Mouse (Mus musculus): ENCODE data around the gene Myocos.

Myocos gene

GRCm38 (mm10) chr1:162615511-162615910, 42.5 kb downstream of the Myocos start:
- no peak for DNase-seq (ENCODE audit: low spot score in 2 of 2)

DNA sequence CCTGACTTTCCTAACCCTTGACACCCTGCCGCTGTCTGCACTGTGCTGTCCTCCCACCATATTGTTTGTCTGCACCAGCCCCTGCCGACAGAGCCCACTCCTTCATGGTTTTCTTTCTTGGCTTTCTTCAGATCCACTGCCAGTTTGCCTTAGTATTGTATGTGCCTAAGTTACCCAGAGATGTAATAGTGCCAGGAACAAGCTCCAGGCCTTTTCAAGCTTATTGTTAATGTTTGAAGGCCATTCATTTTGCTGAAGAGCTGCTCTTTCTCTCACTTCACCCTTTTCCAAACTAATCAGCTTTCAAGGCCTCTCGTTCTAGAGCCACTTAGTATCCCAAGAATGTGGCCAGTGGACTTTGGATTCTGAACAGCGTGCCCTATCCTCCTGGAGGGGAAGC, 46.8 kb downstream of the Myocos start:
- DNase-seq (ENCODE audit: low spot score in 2 of 2) = no peak

DNA sequence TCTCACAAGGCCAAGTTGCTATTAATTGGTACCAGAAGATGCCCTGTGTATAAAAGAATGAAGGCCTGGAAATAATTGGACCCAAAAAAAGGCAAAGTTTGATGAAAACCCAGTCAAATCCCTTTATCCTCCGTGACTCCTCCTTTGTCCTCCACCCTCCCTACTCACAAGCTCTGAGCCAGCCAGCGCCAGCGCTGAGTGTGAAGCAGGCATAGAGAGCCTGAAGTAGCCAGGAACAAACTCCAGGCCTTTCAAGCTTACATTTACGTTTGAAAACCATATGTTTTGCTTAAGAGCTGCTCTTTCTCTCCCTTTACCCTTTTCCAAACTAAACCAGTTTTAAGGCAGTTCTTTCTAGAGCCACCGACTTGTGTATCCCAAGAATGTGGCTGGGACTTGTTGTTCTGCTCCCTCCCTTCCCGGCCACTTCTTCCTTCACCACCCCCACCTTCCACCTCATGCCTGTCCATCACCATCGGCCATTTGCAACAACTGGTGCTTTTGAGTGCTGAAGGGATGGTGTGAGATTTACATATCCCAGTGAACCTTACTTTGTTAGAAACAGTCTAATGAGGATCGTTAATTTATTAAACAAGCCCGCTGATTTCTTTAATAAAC, 48.3 kb downstream of the Myocos start:
- no peak for DNase-seq (ENCODE audit: low spot score in 2 of 2)

DNA sequence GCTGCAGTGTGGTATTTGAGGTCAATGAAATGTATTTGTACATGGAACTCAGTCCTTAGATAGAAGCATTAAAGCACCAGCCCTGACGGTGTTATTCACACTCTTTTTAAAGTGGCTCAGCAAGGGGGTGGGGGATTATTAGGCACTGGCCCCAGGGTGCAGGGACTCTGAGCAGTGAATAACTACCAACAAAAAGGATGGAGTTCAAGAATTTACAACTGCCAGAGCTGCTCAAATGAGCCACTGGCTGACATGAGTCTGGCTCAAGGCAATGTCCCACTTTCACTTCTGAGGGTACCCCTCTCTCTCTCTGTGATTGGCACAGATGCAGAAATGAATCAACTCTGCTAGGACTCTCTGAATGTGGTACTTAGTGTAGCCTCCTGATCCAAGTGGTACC, 49.9 kb downstream of the Myocos start:
- no peak for DNase-seq (ENCODE audit: low spot score in 2 of 2)

- DNase-seq (ENCODE audit: low spot score in 2 of 2) = no peak
Measured at GRCm38 (mm10) chr1:162601288-162601687, 56.7 kb downstream of the Myocos start.

DNA sequence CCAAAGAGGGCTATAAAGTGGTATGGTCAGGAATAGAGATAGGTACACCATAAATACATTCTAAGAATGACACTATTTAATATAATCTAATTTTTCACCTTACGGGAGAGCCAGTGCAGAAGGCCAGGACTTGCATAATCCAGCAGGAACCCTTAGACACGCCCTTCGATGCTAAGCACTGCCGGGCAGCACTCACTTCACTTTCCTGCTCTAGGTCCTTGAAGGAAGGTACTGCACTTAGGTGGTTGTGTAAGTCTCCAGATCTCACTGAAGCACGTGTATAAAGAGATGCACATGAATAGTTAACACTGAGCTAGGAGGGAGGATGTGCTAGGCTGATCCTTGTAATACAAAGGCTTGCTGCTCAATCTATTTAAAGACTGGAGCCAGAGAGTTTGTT, 58.4 kb downstream of the Myocos start:
- no peak for DNase-seq (ENCODE audit: low spot score in 2 of 2)

DNA sequence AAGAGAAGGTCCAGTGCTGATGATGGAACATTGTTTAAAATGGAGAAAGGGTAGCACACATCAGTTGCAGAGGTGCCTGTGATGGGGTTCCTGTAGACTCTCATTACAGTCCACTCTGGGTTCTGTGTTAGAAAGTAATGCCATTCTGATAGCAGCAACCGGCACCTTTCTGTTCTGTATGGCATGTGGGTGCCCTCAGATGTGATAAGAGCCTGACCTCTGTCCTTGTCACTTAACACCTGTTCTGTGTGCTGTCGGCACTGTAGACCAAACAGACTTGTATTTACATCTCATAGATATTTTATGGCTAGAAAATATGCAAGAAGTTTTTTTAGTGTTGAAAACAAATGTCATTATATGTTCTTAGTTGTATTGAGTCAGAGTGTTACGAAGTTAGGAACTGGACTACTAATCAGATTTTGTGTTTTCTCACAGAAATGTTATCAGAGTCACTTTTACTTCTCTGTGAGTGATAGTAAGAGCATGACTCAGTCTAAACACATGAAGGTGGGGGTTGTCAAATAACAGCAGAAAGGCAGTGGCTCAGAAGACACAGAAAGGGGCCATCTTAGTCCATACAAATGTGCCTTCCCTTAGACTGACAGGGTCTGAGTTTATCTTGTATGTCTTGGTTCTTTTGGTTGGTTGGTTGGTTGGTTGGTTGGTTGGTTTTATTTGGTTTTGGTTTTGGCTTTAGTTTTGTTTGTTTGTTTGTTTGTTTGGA, 60.5 kb downstream of the Myocos start:
- DNase-seq (ENCODE audit: low spot score in 2 of 2) = no peak
